Mouse (Mus musculus) lung, postnatal 0 days (tissue): ENCODE data around the gene Specc1. TPM values are rescaled to one million over a fixed set of nuclear protein-coding genes. Genes with fewer than 3 reads are reported as not detected.
A peak's percentile ranks its signal among the peaks of the same experiment; 100 is the strongest.

Source experiments
- ATAC-seq: fragments of 200-750 bp; cut with Nextera tagmentation; 2 replicates; pipeline ENCODE4 v1.8.0; 2017; ENCODE audit warnings: moderate library complexity
- DNase-seq: peaks from one replicate; pipeline ENCODE4 v3.0.0-alpha.2; 2016; ENCODE audit warnings: low spot score
- H3K27ac ChIP-seq: fragments of 300-500 bp; sonication (generic); 2 replicates; pipeline ENCODE4 v1.5.1; 2014; ENCODE audit warnings: antibody characterized with exemption, mild to moderate bottlenecking, low read length, mixed read lengths
- H3K27me3 ChIP-seq: fragments of 300-500 bp; sonication (generic); replicated peaks from 2 replicates; pipeline ENCODE4 v1.6.1; 2014; ENCODE audit warnings: low read length, mixed read lengths; ENCODE audit not compliant: insufficient read depth
- H3K36me3 ChIP-seq: fragments of 300-500 bp; sonication (generic); 2 replicates; pipeline ENCODE4 v1.6.1; 2014; ENCODE audit warnings: low read length, mixed read lengths; ENCODE audit not compliant: insufficient read depth
- H3K4me1 ChIP-seq: fragments of 300-500 bp; sonication (generic); 2 replicates; pipeline ENCODE4 v1.6.1; 2014; ENCODE audit warnings: antibody characterized with exemption, low read depth, low read length, mixed read lengths; ENCODE audit not compliant: insufficient read depth
- H3K4me2 ChIP-seq: fragments of 300-500 bp; sonication (generic); replicated peaks from 2 replicates; pipeline ENCODE4 v1.6.1; 2014; ENCODE audit warnings: low read depth, mild to moderate bottlenecking, low read length, moderate library complexity, mixed read lengths
- H3K4me3 ChIP-seq: fragments of 300-500 bp; sonication (generic); 2 replicates; pipeline ENCODE4 v1.5.1; 2014; ENCODE audit warnings: low read depth, low read length
- H3K9ac ChIP-seq: fragments of 300-500 bp; sonication (generic); replicated peaks from 2 replicates; pipeline ENCODE4 v1.6.1; 2014; ENCODE audit warnings: low read depth, mild to moderate bottlenecking
- H3K9me3 ChIP-seq: fragments of 300-500 bp; sonication (generic); 2 replicates; pipeline ENCODE4 v1.6.1; 2016; ENCODE audit warnings: low read length, mixed read lengths
- CTCF ChIP-seq: IDR thresholded peaks from 2 replicates; pipeline ENCODE4 v1.5.1; 2016; ENCODE audit warnings: antibody characterized with exemption, mild to moderate bottlenecking
- EP300 ChIP-seq: IDR thresholded peaks from 2 replicates; pipeline ENCODE4 v1.6.1; 2016; ENCODE audit warnings: antibody characterized with exemption, mild to moderate bottlenecking, control low read depth
- WGBS: fragments of 180-500 bp; shearing (Covaris S2); extraction: QIAGEN DNeasy Blood & Tissue Kit; methylation state at CpG from one replicate; pipeline ENCODE4 v1.1.7; 2014; 5-methylcytosine and 5-hydroxymethylcytosine counted together
- polyA plus RNA-seq: library from polyadenylated mRNA; unstranded; fragments of >200 nt; fragmentation: Nextera tagmentation; extraction: Ambion mirVana; gene quantifications from 2 replicates; pipeline ENCODE4 v1.2.1, GENCODE M21; 2015

Gene Specc1
- polyA plus RNA-seq, 1 experiment from 2014 or later: 14.7 TPM

- TF ChIP-seq EP300 (no peak), CTCF (no peak)
- 89% methylated on average over 9 of the region's 9 CpGs for WGBS
These were observed 97.4 kb downstream of the Specc1 start for GRCm38 (mm10) chr11:62053928-62054327.

GRCm38 (mm10) chr11:62064565-62064964, 108.0 kb downstream of the Specc1 start:
- ATAC-seq (no peak), DNase-seq (no peak)
- no peaks in the 10 kb centered on the region for H3K4me1 ChIP-seq
- no peak overlapping the region for H3K27ac ChIP-seq
- TF ChIP-seq EP300 (no peak), CTCF (no peak)
- H3K9ac ChIP-seq: no peak overlapping the region
- 45% methylated on average over 1 of the region's 1 CpGs for WGBS
- no peaks in the 10 kb centered on the region for H3K27me3 ChIP-seq
- H3K4me3 ChIP-seq: no peak overlapping the region
- no peaks in the 10 kb centered on the region for H3K9me3 ChIP-seq
- no peak overlapping the region for H3K4me2 ChIP-seq
- no peaks in the 10 kb centered on the region for H3K36me3 ChIP-seq

More at GRCm38 (mm10) chr11:62053928-62054327, 97.4 kb downstream of the Specc1 start:
- no peak overlapping the region for H3K27ac ChIP-seq
- DNase-seq (no peak), ATAC-seq (no peak)
- H3K4me1 ChIP-seq: no peaks in the 10 kb centered on the region
- H3K9me3 ChIP-seq: no peaks in the 10 kb centered on the region
- H3K36me3 ChIP-seq: no peaks in the 10 kb centered on the region
- H3K9ac ChIP-seq: no peak overlapping the region
- no peak overlapping the region for H3K4me2 ChIP-seq
- H3K4me3 ChIP-seq: no peak overlapping the region
- no peaks in the 10 kb centered on the region for H3K27me3 ChIP-seq

- WGBS: 59% methylated on average over 6 of the region's 6 CpGs
- no peaks in the 10 kb centered on the region for H3K36me3 ChIP-seq
- no peaks in the 10 kb centered on the region for H3K4me1 ChIP-seq
- H3K27me3 ChIP-seq: no peaks in the 10 kb centered on the region
- TF ChIP-seq CTCF: no peak
- no peak for TF ChIP-seq EP300
- H3K4me2 ChIP-seq: no peak overlapping the region
- no peak overlapping the region for H3K9ac ChIP-seq
- H3K4me3 ChIP-seq: no peak overlapping the region
- ATAC-seq: no peak
- no peak overlapping the region for H3K27ac ChIP-seq
- no peaks in the 10 kb centered on the region for H3K9me3 ChIP-seq
- DNase-seq: no peak
These were observed 109.1 kb downstream of the Specc1 start for GRCm38 (mm10) chr11:62065655-62066054.

- Histone ChIP-seq H3K4me1 (no peaks in the 10 kb centered on the region), H3K27me3 (no peaks in the 10 kb centered on the region), H3K4me3 (no peak overlapping the region), H3K9me3 (no peaks in the 10 kb centered on the region), H3K9ac (no peak overlapping the region), H3K27ac (no peak overlapping the region), H3K36me3 (no peaks in the 10 kb centered on the region), H3K4me2 (no peak overlapping the region)
- DNase-seq: no peak
- no peak for TF ChIP-seq EP300
- no peak for TF ChIP-seq CTCF
- 55% methylated on average over 2 of the region's 2 CpGs for WGBS
- no peak for ATAC-seq
These were observed 113.0 kb downstream of the Specc1 start for GRCm38 (mm10) chr11:62069554-62069953.

- ATAC-seq: no peak
- Histone ChIP-seq H3K27me3 (no peaks in the 10 kb centered on the region), H3K27ac (no peak overlapping the region), H3K9ac (no peak overlapping the region), H3K36me3 (no peaks in the 10 kb centered on the region), H3K4me3 (no peak overlapping the region), H3K9me3 (no peaks in the 10 kb centered on the region), H3K4me2 (no peak overlapping the region), H3K4me1 (no peaks in the 10 kb centered on the region)
- peak; percentile 38 for DNase-seq
- 63% methylated on average over 7 of the region's 7 CpGs for WGBS
- no peak for TF ChIP-seq EP300
- TF ChIP-seq CTCF: no peak
These were observed 113.6 kb downstream of the Specc1 start for GRCm38 (mm10) chr11:62070206-62070605.

- WGBS: 81% methylated on average over 3 of the region's 3 CpGs
- ATAC-seq: no peak
These were observed 115.8 kb downstream of the Specc1 start for GRCm38 (mm10) chr11:62072406-62072805.

DNA sequence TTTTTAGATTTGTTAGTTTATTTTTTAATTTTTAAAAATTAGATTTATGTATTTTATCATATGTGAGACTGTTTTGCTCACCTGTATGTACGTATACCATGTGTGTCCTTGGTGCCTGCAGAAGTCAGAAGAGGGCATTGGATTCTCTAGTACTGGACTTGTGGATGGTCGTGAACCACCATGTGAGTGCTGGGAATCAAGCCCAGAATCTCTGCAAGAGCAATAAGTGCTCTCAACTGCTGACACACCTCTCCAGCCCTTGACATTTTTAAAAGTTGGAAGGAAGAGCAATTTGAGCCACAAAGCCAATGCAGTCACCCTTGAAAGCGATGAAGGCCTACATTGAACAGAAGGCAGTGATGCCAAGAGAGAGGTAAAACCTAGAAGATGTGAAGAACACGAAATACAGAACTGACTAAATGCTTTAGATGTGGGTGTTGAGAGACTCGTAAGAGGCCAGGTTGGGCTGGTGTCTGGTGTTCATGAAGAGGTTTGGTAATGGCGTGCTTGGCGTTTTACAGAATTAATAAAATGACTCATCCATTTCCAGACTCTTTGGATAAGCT, 117.1 kb downstream of the Specc1 start:
- Histone ChIP-seq H3K4me1 (no peaks in the 10 kb centered on the region), H3K4me2 (no peak overlapping the region), H3K9me3 (no peaks in the 10 kb centered on the region), H3K9ac (no peak overlapping the region), H3K27me3 (no peaks in the 10 kb centered on the region), H3K36me3 (no peaks in the 10 kb centered on the region), H3K4me3 (no peak overlapping the region), H3K27ac (no peak overlapping the region)
- TF ChIP-seq CTCF (no peak), EP300 (peak; percentile 52; the same call in 1 of the 2 replicates)
- peak; percentile 17 for DNase-seq
- no peak for ATAC-seq
- WGBS: 70% methylated on average over 7 of the region's 7 CpGs

More at GRCm38 (mm10) chr11:62072406-62072805, 115.8 kb downstream of the Specc1 start:
- Histone ChIP-seq H3K4me2 (no peak overlapping the region), H3K36me3 (no peaks in the 10 kb centered on the region), H3K4me3 (no peak overlapping the region), H3K4me1 (no peaks in the 10 kb centered on the region), H3K27ac (no peak overlapping the region), H3K9ac (no peak overlapping the region), H3K27me3 (no peaks in the 10 kb centered on the region), H3K9me3 (no peaks in the 10 kb centered on the region)
- TF ChIP-seq EP300 (no peak), CTCF (no peak)
- DNase-seq: no peak
